Mouse (Mus musculus) lung, adult 2 months (tissue): Measurements from ENCODE around the gene Ncor2. TPM values are rescaled to one million over a fixed set of nuclear protein-coding genes. Genes with fewer than 3 reads are reported as not detected.

ENCODE experiments used
- DNase-seq: peaks from one replicate; pipeline ENCODE4 v3.0.0; 2022
- H3K4me1 ChIP-seq: fragments of 200-500 bp; 2 replicates; pipeline ENCODE4 v1.6.1; 2011; ENCODE audit warnings: low read length; ENCODE audit not compliant: control insufficient read depth, insufficient read depth
- H3K4me3 ChIP-seq: fragments of 200-500 bp; replicated peaks from 2 replicates; pipeline ENCODE3; 2011; ENCODE audit warnings: low read depth, mild to moderate bottlenecking, control low read depth, low read length; ENCODE audit errors: extremely low read depth
- CTCF ChIP-seq: fragments of 200-500 bp; IDR thresholded peaks from 2 replicates; pipeline ENCODE4 v1.5.1; 2011; ENCODE audit warnings: mild to moderate bottlenecking, low read length, control low read depth; ENCODE audit not compliant: insufficient read depth
- POLR2A ChIP-seq: fragments of 200-500 bp; IDR thresholded peaks from 2 replicates; pipeline ENCODE4 v1.6.1; 2011; ENCODE audit warnings: low read depth, mild to moderate bottlenecking, control low read depth, low read length, borderline replicate concordance; ENCODE audit errors: extremely low read depth
- WGBS: fragments of 180-500 bp; shearing (Covaris S2); methylation state at CpG from one replicate; pipeline ENCODE4 v1.1.7; 2018; 5-methylcytosine and 5-hydroxymethylcytosine counted together
- polyA plus RNA-seq: library from polyadenylated mRNA; depleted of rRNA; stranded (reverse); fragments of >200 nt; gene quantifications from 2 replicates; pipeline ENCODE4 v1.2.3, GENCODE M21; 2012

Gene Ncor2
- polyA plus RNA-seq, 1 experiment: 78.9 TPM

GRCm38 (mm10) chr5:125124002-125124401 lies 55.0 kb downstream of the Ncor2 start:
- no peak overlapping the region for H3K4me3 ChIP-seq
- peaks cover 25% of the 10 kb centered on the region for H3K4me1 ChIP-seq
- TF ChIP-seq CTCF (no peak), POLR2A (no peak)
- DNase-seq: no peak
- WGBS: 76% methylated on average over 7 of the region's 7 CpGs

GRCm38 (mm10) chr5:125123206-125123605 lies 55.8 kb downstream of the Ncor2 start:
- TF ChIP-seq CTCF: peak; percentile 16; the same call in 1 of the 2 replicates
- TF ChIP-seq POLR2A: no peak
- no peak for DNase-seq

GRCm38 (mm10) chr5:125122546-125122945 lies 56.5 kb downstream of the Ncor2 start:
- H3K4me3 ChIP-seq: no peak overlapping the region
- 73% methylated on average over 7 of the region's 7 CpGs for WGBS
- TF ChIP-seq POLR2A (no peak), CTCF (no peak)
- peaks cover 12% of the 10 kb centered on the region for H3K4me1 ChIP-seq
- no peak for DNase-seq

More at GRCm38 (mm10) chr5:125123206-125123605, 55.8 kb downstream of the Ncor2 start:
- 53% methylated on average over 3 of the region's 3 CpGs for WGBS
- H3K4me1 ChIP-seq: peaks cover 17% of the 10 kb centered on the region
- H3K4me3 ChIP-seq: no peak overlapping the region

DNA sequence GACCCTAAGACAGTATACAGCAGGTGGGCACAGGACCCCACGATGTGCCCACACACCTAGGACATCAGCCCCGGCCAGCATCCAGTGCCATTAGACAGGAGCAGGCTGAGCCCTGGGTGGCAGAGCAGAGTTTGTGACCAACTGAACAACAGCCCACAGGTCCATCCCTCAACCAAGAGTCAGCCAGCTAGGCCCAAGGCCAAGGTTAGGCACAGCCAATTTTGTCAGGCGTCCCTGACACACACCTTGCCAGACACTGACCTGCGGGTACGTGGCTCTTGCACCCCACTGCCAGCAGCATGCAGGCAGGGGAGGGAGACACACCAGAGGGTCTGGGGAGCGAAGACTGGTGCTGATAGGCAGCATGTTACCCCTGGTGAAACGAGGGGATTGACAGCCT lies 57.0 kb downstream of the Ncor2 start:
- WGBS: 84% methylated on average over 7 of the region's 7 CpGs
- no peak for TF ChIP-seq POLR2A
- no peak for TF ChIP-seq CTCF
- DNase-seq: no peak
- Histone ChIP-seq H3K4me3 (no peak overlapping the region), H3K4me1 (peaks cover 10% of the 10 kb centered on the region)

- Histone ChIP-seq H3K4me3 (no peak overlapping the region), H3K4me1 (peaks cover 5% of the 10 kb centered on the region)
- DNase-seq: no peak
- 73% methylated on average over 17 of the region's 17 CpGs for WGBS
- TF ChIP-seq CTCF (no peak), POLR2A (no peak)
Observed at GRCm38 (mm10) chr5:125120517-125121303, 58.3 kb downstream of the Ncor2 start.

GRCm38 (mm10) chr5:125117238-125117637 lies 61.8 kb downstream of the Ncor2 start:
- DNase-seq: no peak
- WGBS: 59% methylated on average over 5 of the region's 5 CpGs
- no peak for TF ChIP-seq POLR2A
- no peak for TF ChIP-seq CTCF

GRCm38 (mm10) chr5:125113029-125113428 lies 66.0 kb downstream of the Ncor2 start:
- DNase-seq: no peak
- 73% methylated on average over 5 of the region's 5 CpGs for WGBS
- TF ChIP-seq POLR2A: no peak
- no peak for TF ChIP-seq CTCF

More at GRCm38 (mm10) chr5:125117238-125117637, 61.8 kb downstream of the Ncor2 start:
- H3K4me3 ChIP-seq: no peak overlapping the region
- H3K4me1 ChIP-seq: no peaks in the 10 kb centered on the region

GRCm38 (mm10) chr5:125112588-125112987 lies 66.4 kb downstream of the Ncor2 start:
- TF ChIP-seq CTCF (no peak), POLR2A (no peak)

More at GRCm38 (mm10) chr5:125113029-125113428, 66.0 kb downstream of the Ncor2 start:
- Histone ChIP-seq H3K4me1 (peaks cover 3% of the 10 kb centered on the region; the same call in 1 of the 2 replicates), H3K4me3 (no peak overlapping the region)

GRCm38 (mm10) chr5:125111137-125111536 lies 67.9 kb downstream of the Ncor2 start:
- no peak for DNase-seq
- Histone ChIP-seq H3K4me3 (no peak overlapping the region), H3K4me1 (peaks cover 9% of the 10 kb centered on the region)
- WGBS: 37% methylated on average over 6 of the region's 6 CpGs
- TF ChIP-seq CTCF (no peak), POLR2A (no peak)

More at GRCm38 (mm10) chr5:125112588-125112987, 66.4 kb downstream of the Ncor2 start:
- H3K4me1 ChIP-seq: peaks cover 3% of the 10 kb centered on the region
- DNase-seq: no peak
- 58% methylated on average over 1 of the region's 1 CpGs for WGBS
- no peak overlapping the region for H3K4me3 ChIP-seq

DNA sequence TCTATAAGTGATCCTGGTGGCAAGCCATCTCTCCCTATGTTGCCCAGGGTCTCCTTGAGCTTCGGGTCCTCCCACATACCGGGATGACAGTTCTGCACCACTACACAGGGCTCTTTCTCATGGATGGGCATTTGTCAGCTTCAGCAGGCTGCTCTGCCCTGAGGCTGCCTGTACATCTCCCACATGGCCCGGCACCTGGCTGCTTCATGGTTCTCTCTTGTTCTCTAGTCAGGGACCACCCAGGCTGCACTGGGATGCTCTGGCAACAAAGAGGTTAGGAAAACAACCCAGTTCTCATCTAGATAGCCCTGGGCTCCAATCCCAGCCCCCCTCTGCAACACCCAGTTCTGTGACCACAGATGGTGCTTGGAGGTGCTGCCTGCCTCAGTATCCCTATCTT lies 68.3 kb downstream of the Ncor2 start:
- TF ChIP-seq POLR2A (no peak), CTCF (no peak)
- no peak for DNase-seq
- 88% methylated on average over 3 of the region's 3 CpGs for WGBS
- Histone ChIP-seq H3K4me3 (no peak overlapping the region), H3K4me1 (peaks cover 12% of the 10 kb centered on the region)

GRCm38 (mm10) chr5:125110196-125110595 lies 68.8 kb downstream of the Ncor2 start:
- H3K4me3 ChIP-seq: no peak overlapping the region
- TF ChIP-seq POLR2A: no peak
- no peak for TF ChIP-seq CTCF
- H3K4me1 ChIP-seq: peaks cover 12% of the 10 kb centered on the region
- no peak for DNase-seq
- 83% methylated on average over 8 of the region's 8 CpGs for WGBS
